Mouse (Mus musculus) liver, embryonic 16.5 days (tissue): ENCODE measurements around the gene Spred1. TPM values are rescaled to one million over a fixed set of nuclear protein-coding genes. Genes with fewer than 3 reads are reported as not detected.
"Not testable (repeated sequence)": the region's sequence is repeated elsewhere in the genome, so short reads cannot be mapped to it uniquely, and the experiment has no call there.

Experiments used
- ATAC-seq: fragments of 200-750 bp; cut with Nextera tagmentation; 2 replicates; pipeline ENCODE4 v1.8.0; 2017; ENCODE audit warnings: low read depth, mild to moderate bottlenecking, moderate number of reproducible peaks, moderate library complexity
- H3K27ac ChIP-seq: fragments of 300-500 bp; sonication (generic); 2 replicates; pipeline ENCODE4 v1.5.1; 2014; ENCODE audit warnings: mild to moderate bottlenecking, low read length
- H3K27me3 ChIP-seq: fragments of 300-500 bp; sonication (generic); 2 replicates; pipeline ENCODE4 v1.6.1; 2014; ENCODE audit warnings: low read depth, low read length, mixed read lengths; ENCODE audit not compliant: control insufficient read depth, insufficient read depth
- H3K36me3 ChIP-seq: fragments of 300-500 bp; sonication (generic); 2 replicates; pipeline ENCODE4 v1.6.1; 2014; ENCODE audit warnings: mild to moderate bottlenecking; ENCODE audit not compliant: control insufficient read depth, insufficient read depth
- H3K4me1 ChIP-seq: fragments of 300-500 bp; sonication (generic); 2 replicates; pipeline ENCODE4 v1.6.1; 2014; ENCODE audit warnings: low read depth, low read length, mixed read lengths; ENCODE audit not compliant: control insufficient read depth
- H3K4me2 ChIP-seq: fragments of 300-500 bp; sonication (generic); 2 replicates; pipeline ENCODE4 v1.6.1; 2014; ENCODE audit warnings: low read depth, low read length, mixed read lengths
- H3K4me3 ChIP-seq: fragments of 300-500 bp; sonication (generic); 2 replicates; pipeline ENCODE4 v1.5.1; 2014; ENCODE audit warnings: low read depth, mild to moderate bottlenecking, low read length
- H3K9ac ChIP-seq: fragments of 300-500 bp; sonication (generic); 2 replicates; pipeline ENCODE4 v1.6.1; 2014; ENCODE audit warnings: low read depth, low read length
- H3K9me3 ChIP-seq: fragments of 300-500 bp; sonication (generic); replicated peaks from 2 replicates; pipeline ENCODE4 v1.6.1; 2016; ENCODE audit warnings: low read length; ENCODE audit not compliant: control insufficient read depth
- WGBS: fragments of 180-500 bp; shearing (Covaris S2); extraction: QIAGEN DNeasy Blood & Tissue Kit; methylation state at CpG from one replicate; pipeline ENCODE4 v1.1.7; 2014; ENCODE audit not compliant: insufficient replicate concordance; 5-methylcytosine and 5-hydroxymethylcytosine counted together
- polyA plus RNA-seq: library from polyadenylated mRNA; unstranded; fragments of >200 nt; fragmentation: Nextera tagmentation; extraction: Ambion mirVana; gene quantifications from 2 replicates; pipeline ENCODE4 v1.2.1, GENCODE M21; 2015

The Spred1 gene
- polyA plus RNA-seq, 1 experiment from 2014 or later: 1.1 TPM

GRCm38 (mm10) chr2:117123701-117124100 lies 2.5 kb downstream of the Spred1 start:
- WGBS: 40% methylated on average over 3 of the region's 3 CpGs

GRCm38 (mm10) chr2:117124839-117125238 lies 3.7 kb downstream of the Spred1 start:
- Histone ChIP-seq H3K4me2 (no peak overlapping the region), H3K27me3 (no peaks in the 10 kb centered on the region), H3K27ac (no peak overlapping the region), H3K9me3 (no peaks in the 10 kb centered on the region), H3K4me3 (no peak overlapping the region), H3K4me1 (peaks cover 8% of the 10 kb centered on the region), H3K36me3 (no peaks in the 10 kb centered on the region), H3K9ac (no peak overlapping the region)
- WGBS: 49% methylated on average over 2 of the region's 2 CpGs
- ATAC-seq: no peak

More at GRCm38 (mm10) chr2:117123701-117124100, 2.5 kb downstream of the Spred1 start:
- Histone ChIP-seq H3K9me3 (no peaks in the 10 kb centered on the region), H3K27me3 (no peaks in the 10 kb centered on the region), H3K4me1 (peaks cover 13% of the 10 kb centered on the region), H3K4me2 (no peak overlapping the region), H3K36me3 (no peaks in the 10 kb centered on the region), H3K9ac (no peak overlapping the region), H3K4me3 (no peak overlapping the region), H3K27ac (no peak overlapping the region)
- ATAC-seq: no peak

GRCm38 (mm10) chr2:117129156-117129555 lies 8.0 kb downstream of the Spred1 start:
- H3K9me3 ChIP-seq: no peaks in the 10 kb centered on the region
- H3K36me3 ChIP-seq: no peaks in the 10 kb centered on the region
- no peak overlapping the region for H3K27ac ChIP-seq
- H3K4me1 ChIP-seq: peaks cover 6% of the 10 kb centered on the region
- no peak overlapping the region for H3K4me3 ChIP-seq
- 49% methylated on average over 2 of the region's 2 CpGs for WGBS
- peak; percentile 83 for ATAC-seq
- H3K4me2 ChIP-seq: no peak overlapping the region
- H3K9ac ChIP-seq: no peak overlapping the region
- no peaks in the 10 kb centered on the region for H3K27me3 ChIP-seq

DNA sequence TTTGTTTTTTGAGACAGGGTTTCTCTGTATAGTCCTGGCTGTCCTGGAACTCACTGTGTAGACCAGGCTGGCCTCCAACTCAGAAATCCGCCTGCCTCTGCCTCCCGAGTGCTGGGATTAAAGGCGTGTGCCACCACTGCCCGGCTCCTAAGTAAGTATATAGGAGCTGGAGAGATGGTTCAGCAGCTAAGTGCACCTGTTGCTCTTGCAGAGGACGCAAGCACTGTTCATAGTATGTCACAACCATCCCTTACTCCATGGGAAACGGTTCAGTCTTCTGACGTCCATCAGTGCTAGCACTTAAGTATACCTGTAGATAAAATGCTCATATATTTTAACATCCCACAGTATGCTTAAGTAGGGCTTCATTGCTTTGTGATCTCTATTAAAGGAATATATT lies 9.9 kb downstream of the Spred1 start:
- H3K27me3 ChIP-seq, H3K4me1 ChIP-seq, H3K36me3 ChIP-seq, H3K4me2 ChIP-seq, H3K27ac ChIP-seq, ATAC-seq, H3K9me3 ChIP-seq, H3K4me3 ChIP-seq, H3K9ac ChIP-seq: not testable (repeated sequence)
- WGBS: 73% methylated on average over 7 of the region's 7 CpGs

DNA sequence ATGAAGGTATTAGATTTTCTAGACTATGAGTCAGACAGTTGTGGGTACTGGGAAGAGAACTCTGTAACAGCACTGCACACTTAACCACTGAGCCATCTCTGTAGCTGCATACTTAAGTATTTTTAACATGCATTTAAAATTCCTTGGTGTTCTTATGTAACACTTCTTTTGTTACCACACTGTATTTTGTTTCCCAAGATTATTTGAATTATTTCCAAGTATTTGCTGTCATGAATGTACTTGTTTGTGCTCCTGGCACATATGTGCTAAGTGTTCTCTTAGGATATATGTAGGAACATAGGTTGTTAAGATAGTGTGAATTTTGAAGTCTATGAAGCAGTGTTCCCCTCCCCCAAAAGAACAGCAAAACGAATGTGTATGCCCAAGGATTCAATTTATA lies 10.7 kb downstream of the Spred1 start:
- no peaks in the 10 kb centered on the region for H3K36me3 ChIP-seq
- H3K9ac ChIP-seq: no peak overlapping the region
- no peak overlapping the region for H3K4me2 ChIP-seq
- no peak overlapping the region for H3K4me3 ChIP-seq
- no peaks in the 10 kb centered on the region for H3K9me3 ChIP-seq
- ATAC-seq: no peak
- H3K27me3 ChIP-seq: no peaks in the 10 kb centered on the region
- WGBS: 61% methylated on average over 1 of the region's 1 CpGs
- peaks cover 6% of the 10 kb centered on the region for H3K4me1 ChIP-seq
- H3K27ac ChIP-seq: no peak overlapping the region

- Histone ChIP-seq H3K9ac (no peak overlapping the region), H3K27ac (no peak overlapping the region), H3K4me2 (no peak overlapping the region), H3K9me3 (no peaks in the 10 kb centered on the region), H3K4me1 (no peaks in the 10 kb centered on the region; the same call in 1 of the 2 replicates), H3K36me3 (no peaks in the 10 kb centered on the region), H3K4me3 (no peak overlapping the region), H3K27me3 (no peaks in the 10 kb centered on the region)
- 67% methylated on average over 2 of the region's 2 CpGs for WGBS
- ATAC-seq: no peak
These were observed 12.4 kb downstream of the Spred1 start for GRCm38 (mm10) chr2:117133541-117133940.

DNA sequence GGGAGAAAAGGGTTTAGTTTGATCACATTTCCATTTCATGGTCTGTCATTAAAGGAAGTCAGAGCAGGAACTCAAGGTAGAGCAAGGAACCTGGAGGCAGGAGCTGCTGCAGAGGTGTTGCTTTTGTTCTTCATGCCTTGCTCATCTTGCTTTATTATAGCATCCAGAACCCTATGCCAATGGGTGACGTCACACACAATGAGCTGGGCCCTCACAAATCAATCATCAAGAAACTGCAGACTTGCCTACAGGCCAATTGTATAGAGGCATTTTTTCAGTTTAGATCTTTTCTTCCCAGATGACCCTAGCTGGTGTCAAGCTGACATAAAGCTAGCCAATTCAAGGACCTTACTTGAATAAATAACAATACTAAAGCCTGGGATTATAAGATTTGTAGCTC lies 16.6 kb downstream of the Spred1 start:
- no peak overlapping the region for H3K9ac ChIP-seq
- H3K4me3 ChIP-seq: no peak overlapping the region
- H3K4me1 ChIP-seq: peaks cover 3% of the 10 kb centered on the region
- no peak overlapping the region for H3K27ac ChIP-seq
- no peak overlapping the region for H3K4me2 ChIP-seq
- no peaks in the 10 kb centered on the region for H3K36me3 ChIP-seq
- 73% methylated on average over 1 of the region's 1 CpGs for WGBS
- H3K27me3 ChIP-seq: no peaks in the 10 kb centered on the region
- no peaks in the 10 kb centered on the region for H3K9me3 ChIP-seq
- no peak for ATAC-seq

GRCm38 (mm10) chr2:117138932-117139331 lies 17.8 kb downstream of the Spred1 start:
- H3K36me3 ChIP-seq: no peaks in the 10 kb centered on the region
- H3K27ac ChIP-seq: no peak overlapping the region
- H3K27me3 ChIP-seq: no peaks in the 10 kb centered on the region
- H3K4me3 ChIP-seq: no peak overlapping the region
- H3K9ac ChIP-seq: no peak overlapping the region
- no peak overlapping the region for H3K4me2 ChIP-seq
- H3K4me1 ChIP-seq: peaks cover 6% of the 10 kb centered on the region
- WGBS: 73% methylated on average over 5 of the region's 5 CpGs
- no peaks in the 10 kb centered on the region for H3K9me3 ChIP-seq
- ATAC-seq: no peak

- ATAC-seq: no peak
- Histone ChIP-seq H3K9me3 (no peaks in the 10 kb centered on the region), H3K4me1 (peaks cover 6% of the 10 kb centered on the region), H3K27ac (no peak overlapping the region), H3K36me3 (no peaks in the 10 kb centered on the region), H3K4me3 (no peak overlapping the region), H3K4me2 (no peak overlapping the region), H3K27me3 (no peaks in the 10 kb centered on the region), H3K9ac (no peak overlapping the region)
- WGBS: 33% methylated on average over 1 of the region's 1 CpGs
These were observed 18.8 kb downstream of the Spred1 start for GRCm38 (mm10) chr2:117139977-117140376.
